1 mouse cellular context compared by ENCODE assay signal in the genomic region with DNA sequence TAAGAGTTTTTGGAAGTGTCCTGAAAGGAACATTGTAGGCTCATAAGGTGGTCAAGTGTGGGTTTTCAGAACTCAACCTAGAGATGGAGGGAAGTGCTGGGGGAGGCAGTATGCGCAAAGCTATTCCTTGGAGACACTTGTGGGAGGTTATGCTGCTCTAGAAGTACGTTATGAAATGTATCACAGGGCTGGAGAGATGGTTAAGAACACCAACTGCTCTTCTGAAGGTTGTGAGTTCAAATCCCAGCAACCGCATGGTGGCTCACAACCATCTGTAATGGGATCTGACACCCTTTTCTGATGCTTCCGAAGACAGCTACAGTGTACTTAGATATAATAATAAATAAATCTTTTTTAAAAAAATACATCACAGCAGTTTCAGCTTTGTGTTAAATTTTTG.
TF ChIP-seq lines count a peak whose summit lies in the region.

No protein-coding gene starts in this region.

TF ChIP-seq in MEL, 35 proteins besides CTCF, POLR2A, EP300 and RAD21 (continued from another document):
- no peak for TF ChIP-seq GABPA (IDR thresholded peaks at IDR 0.05; ENCODE audit: low read depth, low read length)
- TF ChIP-seq UBTF (IDR thresholded peaks at IDR 0.05; ENCODE audit: borderline replicate concordance, insufficient read depth, low read depth, low read length): no peak
- TF ChIP-seq POLR2AphosphoS2 (IDR thresholded peaks at IDR 0.05; ENCODE audit: low read length): peak; percentile 55; the same call in 1 of the 2 replicates
- TF ChIP-seq USF2 (IDR thresholded peaks at IDR 0.05; ENCODE audit: borderline replicate concordance in 1 of 2, insufficient read depth in 1 of 2, low read depth in 1 of 2, low read length in 2 of 2): no peak
- no peak for TF ChIP-seq MAX (IDR thresholded peaks at IDR 0.05; ENCODE audit: low read length)
